Mouse (Mus musculus) cortical plate, adult 2 months (tissue): ENCODE results near the gene Ccdc9.

Source experiments
- CTCF ChIP-seq: fragments of 200-500 bp; IDR thresholded peaks from 2 replicates; pipeline ENCODE4 v1.5.1; 2011; ENCODE audit warnings: mild to moderate bottlenecking, control low read depth, low read length; ENCODE audit not compliant: insufficient read depth; ENCODE audit errors: extremely low read depth
- POLR2A ChIP-seq: fragments of 200-500 bp; IDR thresholded peaks from 2 replicates; pipeline ENCODE4 v1.6.1; 2011; ENCODE audit warnings: mild to moderate bottlenecking, low read length, control low read depth; ENCODE audit not compliant: insufficient read depth; ENCODE audit errors: extremely low read depth

DNA sequence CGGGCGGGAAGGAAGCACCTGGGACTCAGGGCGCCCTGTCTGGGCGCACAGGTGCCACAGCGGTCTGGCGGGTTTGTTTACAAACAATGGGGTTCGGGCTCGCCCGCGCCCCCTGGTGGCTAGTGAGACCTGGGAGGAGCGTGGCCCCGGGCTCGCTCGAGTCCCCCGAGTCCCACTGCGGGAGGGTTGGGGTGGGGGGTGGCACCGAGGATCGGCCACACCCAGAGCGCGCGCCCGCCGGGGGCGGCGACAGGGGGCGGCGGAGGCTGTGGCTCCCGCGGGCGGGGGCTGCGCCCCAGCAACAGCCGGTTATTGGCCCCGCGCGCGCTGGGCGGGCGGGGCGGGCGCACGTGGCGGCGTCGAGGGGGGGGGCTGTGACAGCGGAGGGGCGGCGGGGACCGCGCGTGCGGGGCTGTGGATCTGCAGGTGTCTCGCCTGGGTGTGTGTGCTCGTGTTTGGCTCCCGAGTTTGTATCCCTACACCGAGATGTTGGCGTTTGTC, 23.5 kb upstream of the Ccdc9 start:
- TF ChIP-seq CTCF (no peak), POLR2A (no peak)
